Mouse (Mus musculus) thymus, adult 2 months (tissue): ENCODE measurements around the gene Ahsa2.
"Not testable (repeated sequence)": the region's sequence is repeated elsewhere in the genome, so short reads cannot be mapped to it uniquely, and the experiment has no call there.

Experiments used
- CTCF ChIP-seq: fragments of 200-500 bp; IDR thresholded peaks from 2 replicates; pipeline ENCODE4 v1.5.1; 2012; ENCODE audit warnings: mild to moderate bottlenecking, control low read depth, low read length, moderate library complexity, borderline replicate concordance; ENCODE audit not compliant: control insufficient read depth, poor library complexity, insufficient read depth; ENCODE audit errors: extremely low read depth
- POLR2A ChIP-seq: fragments of 200-500 bp; IDR thresholded peaks from 2 replicates; pipeline ENCODE4 v1.6.1; 2012; ENCODE audit warnings: mild to moderate bottlenecking, low read length, control low read depth, moderate library complexity; ENCODE audit not compliant: control insufficient read depth, poor library complexity, insufficient read depth; ENCODE audit errors: extremely low read depth

DNA sequence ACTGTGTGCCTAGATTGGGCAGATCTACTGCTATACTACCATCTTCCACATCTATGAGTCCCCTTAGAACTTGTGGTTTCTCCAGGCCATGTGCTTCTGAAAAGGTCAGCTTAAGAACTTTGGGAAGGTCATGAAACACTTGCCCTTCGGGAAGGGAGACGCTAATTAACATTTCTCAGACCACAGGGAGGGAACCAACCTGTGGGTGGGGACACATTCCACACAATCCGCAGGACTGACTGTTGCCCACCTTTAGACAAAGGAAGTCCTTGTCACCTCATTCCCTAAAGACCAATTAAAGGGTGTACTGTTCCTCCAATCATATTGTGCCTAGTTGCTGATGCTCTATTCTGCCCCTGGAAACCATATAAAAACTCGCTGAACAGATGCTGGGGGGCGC lies 7.0 kb upstream of the Ahsa2 start:
- TF ChIP-seq CTCF, POLR2A: not testable (repeated sequence)
